Mouse (Mus musculus): ENCODE results near the gene Tln2. TPM values are rescaled to one million over a fixed set of nuclear protein-coding genes. Genes with fewer than 3 reads are reported as not detected.

The Tln2 gene
- polyA plus RNA-seq (2012; ENCODE audit: insufficient read depth, insufficient read length, low replicate concordance, missing spikeins): 33.0 TPM in 1 of 2 replicates, not detected in the other

- Histone ChIP-seq H3K27ac (ENCODE audit: insufficient read depth, low read depth, low read length) (no peak within 1 kb of the TSS), H3K4me3 (ENCODE audit: insufficient read depth, low read depth, low read length) (no peak within 1 kb of the TSS), H3K4me1 (ENCODE audit: control insufficient read depth, insufficient read depth, low read length) (no peaks in the 10 kb centered on the region)
- WGBS: 97% methylated on average over 4 of the region's 4 CpGs
- TF ChIP-seq POLR2A (IDR thresholded peaks at IDR 0.05; ENCODE audit: insufficient read depth, low read depth, low read length) (no peak), CTCF (IDR thresholded peaks at IDR 0.05; ENCODE audit: insufficient read depth, low read depth, low read length) (no peak)
These were observed at the start of gene Tln2 for GRCm38 (mm10) chr9:67559603-67560002. Gene Tln2 (minus strand): TSS chr9:67559703.

- WGBS: 96% methylated on average over 1 of the region's 1 CpGs
- no peak for TF ChIP-seq CTCF (IDR thresholded peaks at IDR 0.05; ENCODE audit: insufficient read depth, low read depth, low read length)
- TF ChIP-seq POLR2A (IDR thresholded peaks at IDR 0.05; ENCODE audit: insufficient read depth, low read depth, low read length): no peak
- H3K4me3 ChIP-seq (ENCODE audit: insufficient read depth, low read depth, low read length): no peak overlapping the region
- peaks cover 4% of the 10 kb centered on the region; the same call in 1 of the 2 replicates for H3K4me1 ChIP-seq (ENCODE audit: control insufficient read depth, insufficient read depth, low read length)
- no peak overlapping the region for H3K27ac ChIP-seq (ENCODE audit: insufficient read depth, low read depth, low read length)
These were observed 49.7 kb upstream of the Tln2 start for GRCm38 (mm10) chr9:67609226-67609625.

GRCm38 (mm10) chr9:67607786-67608366, 48.4 kb upstream of the Tln2 start:
- 89% methylated on average over 9 of the region's 9 CpGs for WGBS
- no peak overlapping the region for H3K27ac ChIP-seq (ENCODE audit: insufficient read depth, low read depth, low read length)
- H3K4me3 ChIP-seq (ENCODE audit: insufficient read depth, low read depth, low read length): no peak overlapping the region
- peaks cover 7% of the 10 kb centered on the region; the same call in 1 of the 2 replicates for H3K4me1 ChIP-seq (ENCODE audit: control insufficient read depth, insufficient read depth, low read length)
- TF ChIP-seq POLR2A (IDR thresholded peaks at IDR 0.05; ENCODE audit: insufficient read depth, low read depth, low read length) (no peak), CTCF (IDR thresholded peaks at IDR 0.05; ENCODE audit: insufficient read depth, low read depth, low read length) (no peak)

GRCm38 (mm10) chr9:67607268-67607667, 47.8 kb upstream of the Tln2 start:
- WGBS: 92% methylated on average over 6 of the region's 6 CpGs
- H3K27ac ChIP-seq (ENCODE audit: insufficient read depth, low read depth, low read length): no peak overlapping the region
- peaks cover 7% of the 10 kb centered on the region; the same call in 1 of the 2 replicates for H3K4me1 ChIP-seq (ENCODE audit: control insufficient read depth, insufficient read depth, low read length)
- TF ChIP-seq CTCF (IDR thresholded peaks at IDR 0.05; ENCODE audit: insufficient read depth, low read depth, low read length) (no peak), POLR2A (IDR thresholded peaks at IDR 0.05; ENCODE audit: insufficient read depth, low read depth, low read length) (no peak)
- no peak overlapping the region for H3K4me3 ChIP-seq (ENCODE audit: insufficient read depth, low read depth, low read length)

GRCm38 (mm10) chr9:67605867-67606435, 46.4 kb upstream of the Tln2 start:
- TF ChIP-seq POLR2A (IDR thresholded peaks at IDR 0.05; ENCODE audit: insufficient read depth, low read depth, low read length): no peak
- TF ChIP-seq CTCF (IDR thresholded peaks at IDR 0.05; ENCODE audit: insufficient read depth, low read depth, low read length): no peak

GRCm38 (mm10) chr9:67604940-67605339, 45.4 kb upstream of the Tln2 start:
- TF ChIP-seq CTCF (IDR thresholded peaks at IDR 0.05; ENCODE audit: insufficient read depth, low read depth, low read length) (no peak), POLR2A (IDR thresholded peaks at IDR 0.05; ENCODE audit: insufficient read depth, low read depth, low read length) (no peak)
- no peak overlapping the region for H3K4me3 ChIP-seq (ENCODE audit: insufficient read depth, low read depth, low read length)

More at GRCm38 (mm10) chr9:67605867-67606435, 46.4 kb upstream of the Tln2 start:
- Histone ChIP-seq H3K4me3 (ENCODE audit: insufficient read depth, low read depth, low read length) (no peak overlapping the region), H3K4me1 (ENCODE audit: control insufficient read depth, insufficient read depth, low read length) (0 out of 2 replicates have a peak, but pooled peaks cover 3% of the 10 kb centered on the region), H3K27ac (ENCODE audit: insufficient read depth, low read depth, low read length) (no peak overlapping the region)
- WGBS: 74% methylated on average over 7 of the region's 7 CpGs

GRCm38 (mm10) chr9:67602347-67602746, 42.8 kb upstream of the Tln2 start:
- no peak overlapping the region for H3K4me3 ChIP-seq (ENCODE audit: insufficient read depth, low read depth, low read length)
- H3K4me1 ChIP-seq (ENCODE audit: control insufficient read depth, insufficient read depth, low read length): 0 out of 2 replicates have a peak, but pooled peaks cover 3% of the 10 kb centered on the region
- TF ChIP-seq CTCF (IDR thresholded peaks at IDR 0.05; ENCODE audit: insufficient read depth, low read depth, low read length) (no peak), POLR2A (IDR thresholded peaks at IDR 0.05; ENCODE audit: insufficient read depth, low read depth, low read length) (no peak)
- H3K27ac ChIP-seq (ENCODE audit: insufficient read depth, low read depth, low read length): no peak overlapping the region
- 90% methylated on average over 5 of the region's 5 CpGs for WGBS

More at GRCm38 (mm10) chr9:67604940-67605339, 45.4 kb upstream of the Tln2 start:
- Histone ChIP-seq H3K27ac (ENCODE audit: insufficient read depth, low read depth, low read length) (no peak overlapping the region), H3K4me1 (ENCODE audit: control insufficient read depth, insufficient read depth, low read length) (0 out of 2 replicates have a peak, but pooled peaks cover 3% of the 10 kb centered on the region)

GRCm38 (mm10) chr9:67595221-67595620, 35.7 kb upstream of the Tln2 start:
- no peak for TF ChIP-seq CTCF (IDR thresholded peaks at IDR 0.05; ENCODE audit: insufficient read depth, low read depth, low read length)
- TF ChIP-seq POLR2A (IDR thresholded peaks at IDR 0.05; ENCODE audit: insufficient read depth, low read depth, low read length): no peak
- Histone ChIP-seq H3K4me3 (ENCODE audit: insufficient read depth, low read depth, low read length) (no peak overlapping the region), H3K27ac (ENCODE audit: insufficient read depth, low read depth, low read length) (no peak overlapping the region), H3K4me1 (ENCODE audit: control insufficient read depth, insufficient read depth, low read length) (no peaks in the 10 kb centered on the region)
- 61% methylated on average over 5 of the region's 5 CpGs for WGBS

- Histone ChIP-seq H3K27ac (ENCODE audit: insufficient read depth, low read depth, low read length) (no peak overlapping the region), H3K4me1 (ENCODE audit: control insufficient read depth, insufficient read depth, low read length) (no peaks in the 10 kb centered on the region), H3K4me3 (ENCODE audit: insufficient read depth, low read depth, low read length) (no peak overlapping the region)
- WGBS: 94% methylated on average over 9 of the region's 9 CpGs
- no peak for TF ChIP-seq POLR2A (IDR thresholded peaks at IDR 0.05; ENCODE audit: insufficient read depth, low read depth, low read length)
- TF ChIP-seq CTCF (IDR thresholded peaks at IDR 0.05; ENCODE audit: insufficient read depth, low read depth, low read length): no peak
These were observed 34.1 kb upstream of the Tln2 start for GRCm38 (mm10) chr9:67593469-67594141.

Data from olfactory bulb, adult 2 months (tissue).